Mouse (Mus musculus) small intestine, adult 2 months (tissue): ENCODE data around the gene Mapk8ip1. TPM values are rescaled to one million over a fixed set of nuclear protein-coding genes. Genes with fewer than 3 reads are reported as not detected.

ENCODE experiments used
- H3K27ac ChIP-seq: fragments of 200-500 bp; 2 replicates; pipeline ENCODE4 v1.5.1; 2012; ENCODE audit warnings: low read depth, low read length, control low read depth, inconsistent platforms; ENCODE audit not compliant: insufficient read depth
- H3K27me3 ChIP-seq: fragments of 200-500 bp; 2 replicates; pipeline ENCODE4 v1.6.1; 2012; ENCODE audit warnings: mild to moderate bottlenecking, moderate library complexity, low read length, inconsistent platforms; ENCODE audit not compliant: control insufficient read depth, insufficient read depth
- H3K36me3 ChIP-seq: fragments of 200-500 bp; 2 replicates; pipeline ENCODE4 v1.6.1; 2012; ENCODE audit warnings: mild to moderate bottlenecking, low read length, control low read depth, inconsistent platforms; ENCODE audit not compliant: control insufficient read depth, insufficient read depth
- H3K4me1 ChIP-seq: fragments of 200-500 bp; 2 replicates; pipeline ENCODE4 v1.6.1; 2012; ENCODE audit warnings: low read length, inconsistent platforms, mixed read lengths; ENCODE audit not compliant: control insufficient read depth, insufficient read depth, insufficient read length
- H3K4me3 ChIP-seq: fragments of 200-500 bp; 2 replicates; pipeline ENCODE4 v1.5.1; 2012; ENCODE audit warnings: low read depth, mild to moderate bottlenecking, control low read depth, inconsistent platforms, low read length, moderate library complexity
- CTCF ChIP-seq: fragments of 200-500 bp; IDR thresholded peaks from 2 replicates; pipeline ENCODE4 v1.5.1; 2012; ENCODE audit warnings: low read depth, mild to moderate bottlenecking, control low read depth, inconsistent platforms, low read length, moderate library complexity, mixed read lengths; ENCODE audit not compliant: insufficient replicate concordance, insufficient read length; ENCODE audit errors: extremely low read depth
- POLR2A ChIP-seq: fragments of 200-500 bp; IDR thresholded peaks from 2 replicates; pipeline ENCODE4 v1.6.1; 2012; ENCODE audit warnings: low read depth, mild to moderate bottlenecking, control low read depth, inconsistent platforms, low read length, moderate library complexity
- WGBS: fragments of 180-500 bp; shearing (Covaris S2); methylation state at CpG from one replicate; pipeline ENCODE4 v1.1.7; 2018; 5-methylcytosine and 5-hydroxymethylcytosine counted together
- polyA plus RNA-seq: library from polyadenylated mRNA; depleted of rRNA; stranded (reverse); fragments of >200 nt; gene quantifications from 2 replicates; pipeline ENCODE4 v1.2.3, GENCODE M21; 2012

Mapk8ip1 gene
- polyA plus RNA-seq, 1 experiment: 4.7 TPM

- no peak overlapping the region for H3K4me3 ChIP-seq
- TF ChIP-seq POLR2A (no peak), CTCF (no peak)
- H3K4me1 ChIP-seq: no peaks in the 10 kb centered on the region
- H3K27me3 ChIP-seq: no peaks in the 10 kb centered on the region
- H3K27ac ChIP-seq: no peak overlapping the region
- peaks cover 47% of the 10 kb centered on the region for H3K36me3 ChIP-seq
- WGBS: 91% methylated on average over 4 of the region's 4 CpGs
These were observed 18.3 kb downstream of the Mapk8ip1 start for GRCm38 (mm10) chr2:92382759-92383158.

- no peaks in the 10 kb centered on the region for H3K4me1 ChIP-seq
- TF ChIP-seq CTCF (no peak), POLR2A (no peak)
- H3K27ac ChIP-seq: no peak within 1 kb of the TSS
- H3K27me3 ChIP-seq: no peaks in the 10 kb centered on the region
- no peak within 1 kb of the TSS for H3K4me3 ChIP-seq
- WGBS: 89% methylated on average over 5 of the region's 5 CpGs
- H3K36me3 ChIP-seq: peaks cover 53% of the 10 kb centered on the region
These were observed 19.0 kb downstream of the Mapk8ip1 start, which contains the start of gene 1700029I15Rik for GRCm38 (mm10) chr2:92381901-92382588. Gene 1700029I15Rik (plus strand): TSS chr2:92382538.

GRCm38 (mm10) chr2:92381161-92381560 lies 19.9 kb downstream of the Mapk8ip1 start:
- Histone ChIP-seq H3K27me3 (no peaks in the 10 kb centered on the region), H3K27ac (no peak overlapping the region), H3K4me3 (no peak overlapping the region), H3K36me3 (peaks cover 54% of the 10 kb centered on the region), H3K4me1 (peaks cover 5% of the 10 kb centered on the region; the same call in 1 of the 2 replicates)
- no peak for TF ChIP-seq CTCF
- no peak for TF ChIP-seq POLR2A
- 88% methylated on average over 5 of the region's 5 CpGs for WGBS

GRCm38 (mm10) chr2:92380495-92381050 lies 20.5 kb downstream of the Mapk8ip1 start:
- no peak for TF ChIP-seq POLR2A
- no peak for TF ChIP-seq CTCF
- no peaks in the 10 kb centered on the region for H3K27me3 ChIP-seq
- 77% methylated on average over 6 of the region's 6 CpGs for WGBS
- H3K36me3 ChIP-seq: peaks cover 54% of the 10 kb centered on the region
- H3K4me1 ChIP-seq: peaks cover 7% of the 10 kb centered on the region; the same call in 1 of the 2 replicates
- no peak overlapping the region for H3K4me3 ChIP-seq
- H3K27ac ChIP-seq: no peak overlapping the region

- 81% methylated on average over 17 of the region's 17 CpGs for WGBS
- Histone ChIP-seq H3K4me3 (no peak overlapping the region), H3K4me1 (peaks cover 7% of the 10 kb centered on the region; the same call in 1 of the 2 replicates), H3K27me3 (no peaks in the 10 kb centered on the region), H3K36me3 (peaks cover 54% of the 10 kb centered on the region), H3K27ac (no peak overlapping the region)
- TF ChIP-seq CTCF (no peak), POLR2A (no peak)
These were observed 21.1 kb downstream of the Mapk8ip1 start for GRCm38 (mm10) chr2:92379783-92380494.

GRCm38 (mm10) chr2:92377320-92377719 lies 23.7 kb downstream of the Mapk8ip1 start:
- no peak overlapping the region for H3K4me3 ChIP-seq
- H3K36me3 ChIP-seq: peaks cover 49% of the 10 kb centered on the region
- H3K27ac ChIP-seq: no peak overlapping the region
- H3K4me1 ChIP-seq: peaks cover 23% of the 10 kb centered on the region
- TF ChIP-seq CTCF (no peak), POLR2A (no peak)
- WGBS: 94% methylated on average over 7 of the region's 7 CpGs
- H3K27me3 ChIP-seq: no peaks in the 10 kb centered on the region

GRCm38 (mm10) chr2:92376300-92376699 lies 24.8 kb downstream of the Mapk8ip1 start:
- Histone ChIP-seq H3K36me3 (peaks cover 40% of the 10 kb centered on the region), H3K27me3 (no peaks in the 10 kb centered on the region), H3K27ac (no peak overlapping the region), H3K4me1 (peaks cover 31% of the 10 kb centered on the region), H3K4me3 (peak overlapping the region; percentile 78)
- TF ChIP-seq CTCF (no peak), POLR2A (no peak)
- 70% methylated on average over 6 of the region's 6 CpGs for WGBS

- Histone ChIP-seq H3K4me1 (peaks cover 35% of the 10 kb centered on the region), H3K36me3 (peaks cover 34% of the 10 kb centered on the region), H3K4me3 (peak overlapping the region; percentile 78), H3K27me3 (no peaks in the 10 kb centered on the region), H3K27ac (peak overlapping the region; percentile 92)
- TF ChIP-seq POLR2A (no peak), CTCF (no peak)
- WGBS: 5% methylated on average over 10 of the region's 10 CpGs
These were observed 25.3 kb downstream of the Mapk8ip1 start for GRCm38 (mm10) chr2:92375788-92376187.
